Mouse (Mus musculus): ENCODE results near the gene Coro7. TPM values are rescaled to one million over a fixed set of nuclear protein-coding genes. Genes with fewer than 3 reads are reported as not detected.

Coro7 gene
- polyA plus RNA-seq (2014; fragmentation: Illumina TruSeq; extraction: RNeasy Lipid Tissue Mini Kit (QIAGEN cat#74804); ENCODE audit: low read depth, low replicate concordance): 0.93 TPM

DNA sequence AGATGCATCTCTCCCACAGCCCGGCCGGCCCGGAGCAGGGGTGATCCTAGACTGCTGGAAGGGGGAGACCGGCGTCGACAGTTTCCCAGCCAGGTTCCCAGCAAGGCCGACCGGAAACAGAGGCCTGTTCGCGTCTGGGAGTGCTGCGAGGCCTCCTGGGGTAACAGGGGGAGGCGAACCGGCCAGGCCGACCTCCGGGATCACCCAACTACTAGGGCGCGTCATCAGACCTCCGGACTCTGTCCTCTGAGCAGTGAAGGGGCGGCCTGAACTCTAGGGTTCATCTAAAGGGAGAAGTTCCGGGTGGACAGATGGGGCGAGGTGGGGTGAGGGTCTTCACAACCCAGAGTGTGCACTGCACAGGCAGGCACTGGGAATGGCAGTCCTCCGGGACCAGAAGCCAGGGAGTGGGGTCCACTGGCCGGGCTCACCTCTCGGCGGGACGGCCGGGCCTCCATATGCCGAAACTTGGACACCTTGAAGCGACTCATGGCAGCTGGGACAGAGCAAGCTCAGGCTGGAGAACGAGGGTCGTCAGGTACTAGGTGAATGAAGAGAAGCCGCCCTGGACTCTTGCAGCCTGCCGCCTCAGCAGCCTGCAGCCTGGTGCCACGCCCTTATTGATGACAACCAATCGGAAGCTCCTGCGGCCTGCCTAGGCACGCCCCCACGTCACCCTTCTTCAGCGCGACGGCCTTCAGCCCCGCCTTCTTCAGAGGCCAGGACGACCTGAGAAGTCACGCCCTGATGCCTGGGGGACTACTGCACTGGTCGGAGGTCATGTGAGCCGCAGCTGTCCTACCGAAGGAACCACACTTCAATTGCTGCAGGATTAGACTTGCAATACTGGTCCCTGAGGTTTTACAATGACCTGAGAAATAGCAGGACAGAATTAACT, at the start of gene Coro7:
Coro7 (minus strand) TSS at position 657 of the 898 bp plus-strand sequence.

DNA sequence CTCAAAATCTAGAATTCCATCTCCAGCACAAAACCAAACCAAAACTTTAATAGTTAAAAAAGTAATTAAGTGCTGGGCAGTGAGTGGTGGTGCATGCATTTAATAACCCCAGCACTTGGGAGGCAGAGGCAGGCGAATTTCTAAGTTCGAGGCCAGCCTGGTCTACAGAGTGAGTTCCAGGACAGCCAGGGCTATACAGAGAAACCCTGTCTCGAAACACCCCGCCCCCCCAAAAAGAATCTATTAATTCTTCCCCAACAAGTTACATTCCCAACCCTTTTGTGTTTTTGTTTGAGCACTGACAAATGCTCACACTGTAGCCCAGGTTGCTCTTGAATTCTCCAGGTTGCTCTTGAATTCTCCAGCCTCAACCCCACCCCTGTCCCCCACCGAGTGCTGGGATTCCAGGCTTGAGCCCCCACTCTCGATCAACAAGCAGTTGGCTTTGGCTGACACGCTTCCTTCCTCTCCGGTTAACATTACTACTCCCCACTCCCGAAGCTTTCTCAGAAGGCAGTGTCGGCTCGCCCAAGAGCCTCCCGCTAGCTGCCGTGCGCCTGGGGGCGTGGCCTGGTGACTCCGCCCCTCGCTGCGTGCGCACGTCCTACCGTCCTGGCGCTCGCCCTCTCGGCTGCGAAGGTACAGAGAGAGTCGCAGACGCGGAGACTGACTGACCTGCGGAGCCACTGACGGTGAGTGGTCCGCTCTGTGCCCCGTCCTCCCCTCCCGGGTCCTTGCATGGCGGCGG, 46.4 kb upstream of the Coro7 start, which contains the start of gene Hmox2:
Hmox2 (plus strand) TSS at position 582 of the 748 bp plus-strand sequence.

DNA sequence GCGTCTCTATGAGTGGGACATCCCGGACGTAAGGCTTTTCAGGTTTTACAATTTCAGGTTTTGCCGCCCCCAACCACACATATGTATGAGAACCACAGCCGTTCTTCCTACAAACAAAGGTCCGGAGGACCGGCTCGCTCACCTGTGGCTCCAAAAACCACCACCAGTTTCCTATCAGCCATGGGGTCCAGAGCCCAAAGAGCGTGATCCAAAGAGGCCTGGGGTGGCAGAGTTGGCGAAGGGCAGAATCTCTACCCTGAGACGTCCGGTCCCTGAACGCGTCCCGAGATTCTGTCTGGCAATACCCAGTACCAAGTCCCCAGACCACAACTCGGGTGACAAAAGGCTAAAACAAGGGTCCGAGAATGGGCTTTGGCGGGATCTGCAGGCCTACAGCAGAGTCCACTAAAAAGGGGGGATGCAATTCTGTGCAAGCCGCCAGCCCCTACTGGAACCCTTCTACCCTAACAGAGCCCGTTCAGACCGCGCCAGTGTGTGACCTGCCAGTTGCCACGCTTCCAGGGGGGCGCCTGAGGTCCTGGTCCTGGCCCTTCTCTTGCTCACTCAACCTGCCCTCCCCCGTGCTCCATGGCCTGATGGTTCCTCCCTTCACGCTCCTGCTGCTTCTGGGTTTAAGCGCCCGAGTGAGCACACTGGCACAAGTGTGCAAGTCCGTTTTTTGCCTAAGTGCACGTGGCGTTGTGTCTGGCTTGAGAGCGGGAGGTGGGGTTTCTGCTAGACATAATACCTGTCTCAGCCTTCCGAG, 39.4 kb upstream of the Coro7 start, which contains the start of gene Nmral1:
Nmral1 (minus strand) TSS at position 604 of the 766 bp plus-strand sequence.

GRCm38 (mm10) chr16:4639831-4640237, 39.7 kb downstream of the Coro7 start, which contains the start of the genes Vasn and Dnaja3:
Gene Vasn (plus strand): TSS chr16:4639941.
Gene Dnaja3 (plus strand): TSS chr16:4639989.

DNA sequence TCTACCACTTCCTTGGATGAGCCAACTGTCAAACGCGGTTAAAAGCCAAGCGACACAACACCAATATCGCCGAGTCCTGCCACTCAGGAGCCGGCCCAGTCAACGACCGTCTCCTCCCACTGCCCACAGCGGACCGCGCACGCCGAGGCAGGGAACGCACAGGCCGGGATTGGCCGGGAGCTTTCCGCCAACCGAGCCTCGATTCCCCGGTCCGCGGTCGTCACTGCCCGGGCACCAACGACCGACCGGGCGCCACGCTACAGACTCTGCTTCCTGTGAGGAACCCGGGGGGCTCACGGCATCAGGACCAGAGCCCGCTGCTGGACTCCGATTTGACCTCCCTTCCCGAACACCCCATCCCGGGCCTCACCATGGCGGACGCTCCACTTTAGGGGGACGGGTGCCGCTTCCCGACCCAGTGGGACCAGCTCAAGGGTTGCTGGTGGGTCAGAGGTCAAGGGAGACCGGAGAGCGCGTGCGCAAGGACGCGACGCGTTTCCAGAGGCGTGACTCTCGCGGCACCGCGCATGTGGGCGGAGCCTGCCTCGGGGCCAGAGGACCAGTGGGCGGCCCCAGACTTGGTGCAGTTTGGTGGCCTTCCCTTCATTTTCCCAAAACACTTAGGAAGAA, 55.0 kb downstream of the Coro7 start, which contains the start of gene Pam16:
Pam16 (minus strand) TSS at position 508 of the 630 bp plus-strand sequence.

DNA sequence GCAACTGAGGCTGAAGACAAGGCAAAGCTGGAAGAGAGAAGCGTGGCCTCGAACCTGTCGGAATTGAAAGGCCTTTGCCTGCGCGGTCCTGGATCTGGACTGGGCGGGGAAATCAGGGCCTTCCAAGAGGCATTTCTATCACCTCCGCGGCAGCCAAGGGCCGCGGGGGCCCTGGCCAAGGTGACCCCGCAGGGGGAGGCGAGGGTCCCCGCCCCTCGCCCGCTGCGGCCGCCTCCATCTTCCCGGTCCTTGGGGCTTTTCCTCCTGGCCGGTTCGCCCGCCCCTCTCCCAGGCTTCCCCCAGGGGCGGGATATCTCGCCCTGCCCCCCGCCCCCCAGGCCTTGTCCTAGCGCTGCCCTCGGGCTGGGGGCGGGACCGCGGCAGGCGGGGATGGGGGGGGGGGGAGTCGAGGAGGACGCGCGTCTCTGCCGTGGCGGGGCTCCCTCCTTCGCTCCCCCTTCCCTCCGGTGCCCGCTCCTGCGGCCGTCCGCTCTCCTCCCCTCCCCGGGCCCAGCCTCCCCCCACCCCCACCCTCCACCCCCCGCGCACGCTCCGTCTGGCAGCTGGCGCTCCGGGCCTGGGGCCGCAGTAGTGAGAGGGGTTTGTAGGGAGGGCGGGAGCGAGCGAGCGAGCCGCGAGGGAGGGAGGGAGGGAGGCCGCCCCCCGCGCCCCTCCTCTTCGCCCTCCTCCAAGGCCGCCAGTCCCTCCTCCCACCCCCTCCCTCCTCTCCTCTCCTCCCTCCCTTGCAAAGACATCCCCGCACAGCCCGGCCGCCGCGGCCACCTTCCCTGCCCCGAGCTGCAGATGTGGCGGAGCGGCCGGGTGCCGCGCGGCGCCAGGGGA, 85.4 kb downstream of the Coro7 start, which contains the start of gene Glis2:
Glis2 (plus strand) TSS at position 743 of the 843 bp plus-strand sequence.

Other genes starting within 250 kb of the Coro7 start
- gene Srl, start 138.0 kb downstream of the Coro7 start, polyA plus RNA-seq (2014; fragmentation: Illumina TruSeq; extraction: RNeasy Lipid Tissue Mini Kit (QIAGEN cat#74804); ENCODE audit: low read depth, low replicate concordance): 4.9 TPM
- 0.93 TPM for gene Tfap4, start 119.9 kb downstream of the Coro7 start, polyA plus RNA-seq (2014; fragmentation: Illumina TruSeq; extraction: RNeasy Lipid Tissue Mini Kit (QIAGEN cat#74804); ENCODE audit: low read depth, low replicate concordance)
- gene Glis2, start 85.1 kb downstream of the Coro7 start, polyA plus RNA-seq (2014; fragmentation: Illumina TruSeq; extraction: RNeasy Lipid Tissue Mini Kit (QIAGEN cat#74804); ENCODE audit: low read depth, low replicate concordance): 11.6 TPM
- 21.6 TPM for gene Pam16, start 54.8 kb downstream of the Coro7 start, polyA plus RNA-seq (2014; fragmentation: Illumina TruSeq; extraction: RNeasy Lipid Tissue Mini Kit (QIAGEN cat#74804); ENCODE audit: low read depth, low replicate concordance)
- 2.0 TPM for gene Vasn, start 39.8 kb downstream of the Coro7 start, polyA plus RNA-seq (2014; fragmentation: Illumina TruSeq; extraction: RNeasy Lipid Tissue Mini Kit (QIAGEN cat#74804); ENCODE audit: low read depth, low replicate concordance)
- 57.5 TPM for gene Dnaja3, start 39.8 kb downstream of the Coro7 start, polyA plus RNA-seq (2014; fragmentation: Illumina TruSeq; extraction: RNeasy Lipid Tissue Mini Kit (QIAGEN cat#74804); ENCODE audit: low read depth, low replicate concordance)
- gene Nmral1, start 39.6 kb upstream of the Coro7 start, polyA plus RNA-seq (2014; fragmentation: Illumina TruSeq; extraction: RNeasy Lipid Tissue Mini Kit (QIAGEN cat#74804); ENCODE audit: low read depth, low replicate concordance): not detected
- 79.2 TPM for gene Hmox2, start 46.6 kb upstream of the Coro7 start, polyA plus RNA-seq (2014; fragmentation: Illumina TruSeq; extraction: RNeasy Lipid Tissue Mini Kit (QIAGEN cat#74804); ENCODE audit: low read depth, low replicate concordance)
- 36.3 TPM for gene Cdip1, start 110.5 kb upstream of the Coro7 start, polyA plus RNA-seq (2014; fragmentation: Illumina TruSeq; extraction: RNeasy Lipid Tissue Mini Kit (QIAGEN cat#74804); ENCODE audit: low read depth, low replicate concordance)
- gene 4930562C15Rik, start 155.6 kb upstream of the Coro7 start, polyA plus RNA-seq (2014; fragmentation: Illumina TruSeq; extraction: RNeasy Lipid Tissue Mini Kit (QIAGEN cat#74804); ENCODE audit: low read depth, low replicate concordance): not detected
- 0.77 TPM for gene Ubald1, start 200.5 kb upstream of the Coro7 start, polyA plus RNA-seq (2014; fragmentation: Illumina TruSeq; extraction: RNeasy Lipid Tissue Mini Kit (QIAGEN cat#74804); ENCODE audit: low read depth, low replicate concordance)
- 11.9 TPM for gene Mgrn1, start 206.5 kb upstream of the Coro7 start, polyA plus RNA-seq (2014; fragmentation: Illumina TruSeq; extraction: RNeasy Lipid Tissue Mini Kit (QIAGEN cat#74804); ENCODE audit: low read depth, low replicate concordance)